Mouse (Mus musculus) MEL (cell line): ENCODE data around the gene Gm8947.

ENCODE experiments used
- CTCF ChIP-seq, 3 experiments: IDR thresholded peaks in 2 of 3; conservative IDR thresholded peaks in 1 of 3; 2 replicates each; pipeline ENCODE4 v1.5.1; 2011 to 2012; ENCODE audit warnings: low read length in 3 of 3, low read depth in 2 of 3, mild to moderate bottlenecking in 2 of 3, improper control_type of control experiment in 1 of 3, inconsistent platforms in 1 of 3, mixed read lengths in 1 of 3, moderate library complexity in 1 of 3; ENCODE audit not compliant: control insufficient read depth in 1 of 3, insufficient read depth in 1 of 3, poor library complexity in 1 of 3, severe bottlenecking in 1 of 3
- E2F4 ChIP-seq: IDR thresholded peaks from 2 replicates; pipeline ENCODE4 v1.6.1; 2011; ENCODE audit warnings: low read depth, low read length, improper control_type of control experiment, borderline replicate concordance
- EP300 ChIP-seq, 2 experiments: IDR thresholded peaks; 2 replicates each; pipeline ENCODE4 v1.6.1; 2011; ENCODE audit warnings: improper control_type of control experiment in 2 of 2, low read length in 2 of 2, low read depth in 1 of 2, mild to moderate bottlenecking in 1 of 2
- ETS1 ChIP-seq: IDR thresholded peaks from 2 replicates; pipeline ENCODE4 v1.6.1; 2012; ENCODE audit warnings: low read depth, mild to moderate bottlenecking, inconsistent platforms, low read length, improper control_type of control experiment, moderate library complexity
- HCFC1 ChIP-seq: IDR thresholded peaks from 2 replicates; pipeline ENCODE4 v1.6.1; 2012; ENCODE audit warnings: low read depth, mild to moderate bottlenecking, inconsistent platforms, low read length, improper control_type of control experiment, moderate library complexity
- POLR2AphosphoS2 ChIP-seq: IDR thresholded peaks from 2 replicates; pipeline ENCODE4 v1.6.1; 2011; ENCODE audit warnings: low read length, improper control_type of control experiment
- POLR2AphosphoS5 ChIP-seq: IDR thresholded peaks from 2 replicates; pipeline ENCODE4 v1.6.1; 2012; ENCODE audit warnings: low read depth, borderline replicate concordance, mild to moderate bottlenecking, inconsistent platforms, low read length, moderate library complexity, mixed read lengths
- ZKSCAN1 ChIP-seq: IDR thresholded peaks from 2 replicates; pipeline ENCODE4 v1.6.1; 2012; ENCODE audit warnings: low read depth, mild to moderate bottlenecking, inconsistent platforms, low read length, improper control_type of control experiment, moderate library complexity

DNA sequence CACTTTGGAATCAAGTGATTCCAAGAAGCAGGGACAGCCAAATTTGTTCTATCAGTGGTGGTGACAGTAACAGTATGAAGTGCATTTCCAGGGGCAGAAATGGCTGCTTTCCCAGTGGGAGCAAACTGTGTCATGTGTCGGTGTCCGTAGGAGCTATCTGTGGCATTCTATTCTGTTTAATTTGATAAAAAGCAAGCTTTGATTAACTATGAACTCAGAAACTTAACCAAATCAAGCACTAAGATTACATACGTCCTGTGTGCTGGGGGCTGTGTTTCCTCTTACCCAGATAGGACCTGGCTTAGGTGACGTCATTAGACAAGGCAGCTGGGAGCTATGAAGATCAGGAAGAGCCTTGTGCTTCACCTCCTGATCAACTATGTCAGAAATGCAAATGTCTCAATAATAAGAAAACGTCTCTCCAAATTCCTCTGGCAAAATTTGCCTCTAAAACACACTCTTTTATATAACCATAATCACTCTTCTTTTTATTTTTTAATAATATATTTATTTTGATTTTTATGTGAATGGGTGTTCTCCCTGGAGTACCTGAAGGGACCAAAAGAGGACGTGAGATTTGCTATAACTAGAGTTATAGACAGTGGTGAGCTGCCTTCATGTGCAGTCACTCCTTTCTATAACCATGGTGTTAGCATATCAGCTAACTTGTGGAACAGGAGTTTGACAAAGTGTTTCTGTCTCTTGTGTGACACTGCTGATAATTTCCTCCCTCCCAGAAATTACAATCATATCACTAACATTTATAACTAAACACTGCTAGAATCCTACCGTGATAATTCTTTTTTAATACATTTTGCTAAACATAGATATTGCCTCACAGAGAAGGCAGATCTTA, 35.2 kb upstream of the Gm8947 start:
- no peak for TF ChIP-seq E2F4
- peak; percentile 28 to 35; a peak in 2 of 4 replicates for TF ChIP-seq EP300 (IDR thresholded peaks at IDR 0.05; ENCODE audit: low read depth in 1 of 2, low read length in 2 of 2)
- TF ChIP-seq HCFC1, result no peak
- no peak for TF ChIP-seq CTCF (IDR thresholded peaks at IDR 0.05 in 2 of 3, conservative IDR thresholded peaks at IDR 0.05 in 1 of 3; ENCODE audit: control insufficient read depth in 1 of 3, insufficient read depth in 1 of 3, low read depth in 2 of 3, low read length in 3 of 3, poor library complexity in 1 of 3, severe bottlenecking in 1 of 3)
- no peak for TF ChIP-seq POLR2AphosphoS2
- no peak for TF ChIP-seq ETS1
- TF ChIP-seq ZKSCAN1, result no peak
- no peak for TF ChIP-seq POLR2AphosphoS5
